Mouse (Mus musculus) CD4-positive, CD25-positive, alpha-beta regulatory T cell, adult 2 months (primary cell): ENCODE data around the gene Plekhm3.

Source experiments
- DNase-seq: peaks from one replicate; pipeline ENCODE4 v3.0.0-alpha.2; 2012; ENCODE audit warnings: low read depth, low spot score

Plekhm3 gene

DNA sequence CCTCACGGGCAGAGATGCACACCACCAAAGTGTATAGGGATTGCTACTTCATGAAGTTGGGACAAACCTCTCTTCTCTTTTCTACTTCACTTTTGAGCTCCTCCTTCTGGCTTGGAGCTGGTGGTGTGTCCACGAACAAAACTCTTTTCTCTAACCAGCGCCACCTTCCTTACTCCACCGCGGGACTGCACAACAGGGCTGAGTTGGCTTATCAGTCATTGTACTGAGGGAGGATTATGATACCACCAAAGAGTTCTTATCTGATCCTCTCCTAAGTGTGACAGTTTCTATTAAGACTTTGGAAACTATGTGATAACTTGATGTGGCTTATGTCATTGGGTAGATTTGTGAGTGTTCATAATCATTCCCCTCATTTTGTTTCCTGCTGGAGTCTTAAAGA is 129.2 kb downstream of the Plekhm3 start:
- DNase-seq = no peak

DNA sequence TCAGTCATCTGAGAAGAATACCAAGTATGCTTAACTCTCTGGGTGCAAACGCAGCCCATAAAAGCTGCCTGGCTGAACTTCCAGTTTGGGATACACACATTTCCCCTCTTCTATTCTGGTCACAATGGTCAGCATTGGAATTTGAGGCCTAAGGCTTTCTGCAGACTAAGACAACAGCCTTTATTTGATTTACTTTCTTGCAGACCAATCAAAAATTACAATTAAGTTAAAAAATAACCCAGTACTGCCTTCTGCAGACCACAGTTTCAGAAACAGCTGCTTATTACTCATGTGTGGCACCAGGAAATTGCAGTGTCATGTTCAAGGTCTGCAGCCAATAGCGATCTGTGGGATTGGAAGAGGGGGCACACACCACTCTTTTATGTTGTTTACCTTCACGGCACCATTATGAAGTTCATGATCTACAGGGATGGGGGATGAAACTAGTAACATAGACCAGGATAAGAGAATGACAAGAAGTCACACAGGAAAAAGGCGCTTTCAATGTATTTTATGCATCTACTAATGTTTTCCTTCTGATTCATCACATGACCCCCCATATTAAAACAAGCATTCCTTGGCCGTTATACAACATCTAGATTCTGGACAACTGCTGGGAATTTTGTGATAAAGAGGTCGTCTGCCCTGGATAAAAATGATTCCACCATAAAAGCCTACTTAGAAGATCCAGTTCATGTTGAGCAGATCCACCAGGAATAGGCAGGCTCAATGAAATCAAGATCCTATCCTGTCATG is 130.1 kb downstream of the Plekhm3 start:
- DNase-seq = no peak

DNA sequence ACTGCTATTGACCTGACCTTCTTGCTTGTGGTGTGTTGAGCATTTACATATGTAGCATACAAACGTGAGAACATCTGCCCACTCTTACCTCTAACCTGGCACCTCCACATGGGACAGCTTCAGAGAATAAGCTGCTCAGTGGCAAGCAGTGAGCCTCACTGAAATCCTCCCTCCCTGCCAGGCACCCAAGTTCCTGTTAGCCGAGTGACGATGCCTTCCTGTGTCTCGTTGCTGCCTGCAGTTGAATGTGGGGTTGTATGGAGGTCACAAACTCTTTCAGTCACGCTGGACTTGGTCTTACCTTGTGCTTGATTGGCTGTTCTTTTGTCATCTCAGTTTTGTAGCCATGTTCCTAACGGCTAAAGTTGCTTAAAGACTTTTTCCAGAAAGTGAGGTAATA is 133.1 kb downstream of the Plekhm3 start:
- peak; percentile 22 for DNase-seq

DNA sequence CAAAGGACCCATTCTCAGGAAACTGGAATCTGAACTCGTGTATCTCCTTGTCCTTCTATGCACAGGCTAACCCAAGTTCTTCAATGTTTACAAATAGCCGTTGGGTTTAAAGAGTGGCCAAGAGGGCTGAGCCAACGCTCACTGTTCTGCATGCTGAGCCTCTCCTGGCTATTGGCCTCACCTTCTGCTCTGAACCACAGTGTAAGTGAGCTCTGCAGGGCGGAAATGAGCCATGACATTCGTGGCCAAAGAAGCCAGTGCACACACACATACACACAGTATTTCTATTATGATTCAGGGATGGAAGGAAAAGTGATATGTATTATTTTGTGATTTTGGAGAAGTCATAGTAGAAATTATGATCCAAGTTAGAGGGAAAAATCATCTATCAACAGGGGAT is 138.9 kb downstream of the Plekhm3 start:
- no peak for DNase-seq

DNA sequence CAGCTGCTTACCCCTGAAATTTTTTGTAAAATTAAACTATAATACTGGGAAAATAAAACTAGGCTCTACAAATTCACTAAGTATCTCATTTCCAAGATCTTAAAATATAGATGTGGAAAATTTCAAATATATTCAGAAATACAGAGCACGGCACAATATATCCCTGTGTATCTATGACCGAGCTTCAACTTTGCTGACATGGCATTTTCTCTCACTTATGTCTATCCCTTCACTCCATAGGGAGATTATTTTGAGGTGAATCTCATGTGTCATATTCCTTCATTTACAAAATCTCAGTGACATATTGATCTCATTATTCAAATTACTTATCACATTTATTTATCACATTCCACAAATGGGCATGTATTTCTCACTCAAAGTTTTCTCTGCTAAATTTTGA is 143.4 kb downstream of the Plekhm3 start:
- no peak for DNase-seq

DNA sequence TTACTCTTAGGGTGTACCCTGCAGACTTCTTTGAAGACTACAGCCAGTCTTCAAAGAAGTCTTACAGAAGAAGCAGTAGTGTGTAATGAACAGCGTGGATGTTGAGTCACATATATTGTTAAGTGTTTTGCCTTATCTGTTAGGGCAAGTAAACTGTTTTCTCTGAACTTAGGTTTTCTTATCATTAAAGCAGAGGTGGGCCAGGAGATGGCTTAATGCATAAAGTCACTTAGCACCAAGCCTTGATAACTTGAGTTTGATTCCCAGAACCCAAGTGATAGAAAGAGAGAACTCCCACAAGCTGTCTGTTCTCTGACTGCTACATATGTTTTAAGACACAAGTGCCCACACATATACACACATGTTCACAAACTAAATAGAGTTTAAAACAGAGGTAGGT is 144.7 kb downstream of the Plekhm3 start:
- no peak for DNase-seq

DNA sequence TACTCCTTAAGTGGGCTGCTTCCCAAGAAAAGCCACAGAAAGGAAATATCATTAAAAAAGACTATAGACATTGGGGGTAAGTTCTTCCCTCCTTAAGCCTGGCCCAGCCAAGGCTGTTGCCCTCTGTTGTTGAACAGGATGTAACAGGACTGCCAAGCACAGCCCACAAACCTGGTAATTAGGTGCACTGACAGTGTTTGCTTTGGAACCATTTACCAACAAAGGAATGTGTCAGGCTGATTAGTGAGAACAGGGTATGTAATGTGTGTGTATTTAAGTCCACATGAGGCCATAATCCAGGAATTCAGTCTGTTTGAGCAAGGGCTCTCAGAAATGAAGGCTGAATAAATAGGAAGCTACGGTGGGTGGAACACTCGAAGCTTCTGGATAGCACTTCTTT is 147.5 kb downstream of the Plekhm3 start:
- no peak for DNase-seq

DNA sequence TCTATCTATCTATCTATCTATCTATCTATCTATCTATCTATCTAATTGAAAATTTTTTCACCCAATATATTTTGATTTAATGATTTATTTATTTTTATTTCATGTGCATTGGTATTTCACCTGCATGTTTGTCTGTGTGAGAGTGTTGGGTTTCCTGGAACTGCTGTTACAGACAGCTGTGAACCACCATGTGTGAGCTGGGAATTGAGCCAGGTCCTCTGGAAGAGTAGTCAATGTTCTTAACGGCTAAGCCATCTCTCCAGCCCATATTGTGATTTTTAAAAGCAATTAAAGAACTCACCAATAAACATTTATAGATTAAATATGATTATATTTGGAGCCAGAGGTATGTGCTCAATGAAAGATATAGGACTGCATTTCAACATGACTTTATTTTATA is 148.9 kb downstream of the Plekhm3 start:
- DNase-seq = no peak

DNA sequence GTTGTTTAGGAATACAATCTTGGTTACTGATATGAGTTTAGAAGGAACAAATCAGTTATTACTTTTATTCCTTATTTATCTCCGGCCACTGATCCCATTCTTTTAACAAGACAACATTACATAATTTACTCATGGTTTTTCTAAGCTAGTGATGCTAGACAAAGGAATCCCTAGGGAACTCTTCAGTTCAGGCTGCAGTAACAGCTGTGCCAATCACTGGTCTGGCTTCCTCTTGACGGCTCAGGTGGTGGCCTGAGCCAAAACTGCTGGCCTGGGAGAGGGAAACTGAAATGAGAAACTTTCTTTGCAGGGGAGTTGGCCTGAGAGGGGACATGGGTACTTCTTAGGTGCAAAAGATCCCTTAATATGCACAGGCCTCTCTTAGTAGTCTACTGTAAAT is 151.4 kb downstream of the Plekhm3 start:
- DNase-seq = no peak

DNA sequence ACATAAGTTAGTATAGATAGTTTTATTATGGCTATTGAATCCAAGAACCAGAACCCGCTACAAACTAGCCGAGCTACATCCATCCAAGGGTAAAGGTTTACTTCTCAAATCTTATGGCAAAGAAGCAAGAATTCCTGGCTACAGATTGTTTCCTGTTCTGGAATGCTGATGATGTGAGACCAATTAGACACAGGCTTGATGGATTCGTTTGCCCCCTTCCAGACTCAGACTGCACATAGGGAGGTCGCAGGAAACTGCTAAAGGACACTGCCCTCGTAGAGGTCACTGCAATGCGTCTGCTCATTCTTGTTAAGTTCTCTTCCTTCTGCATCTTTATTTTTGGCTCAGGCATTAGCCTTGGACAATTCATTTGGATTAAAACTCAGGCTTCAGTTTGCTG is 154.0 kb downstream of the Plekhm3 start:
- no peak for DNase-seq

DNA sequence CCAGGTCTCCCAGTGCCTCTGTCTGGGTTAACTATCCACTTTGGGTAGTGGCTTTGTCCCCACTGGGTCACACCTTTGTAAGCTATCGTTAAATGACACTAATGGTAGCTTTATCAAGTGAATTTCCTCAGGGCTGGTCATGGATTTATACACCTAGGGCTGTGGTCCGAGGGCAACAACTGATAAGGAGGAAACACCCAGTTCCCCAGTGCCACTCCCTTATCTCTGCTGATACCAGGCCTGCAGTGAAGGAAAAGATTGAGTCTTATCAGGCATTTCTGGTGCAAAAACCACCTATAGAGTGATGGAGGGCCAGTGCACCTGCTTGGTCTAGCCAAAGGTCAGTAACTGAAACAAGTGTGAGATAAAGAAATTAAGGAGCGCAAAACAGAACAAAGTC is 159.0 kb downstream of the Plekhm3 start:
- DNase-seq = no peak

DNA sequence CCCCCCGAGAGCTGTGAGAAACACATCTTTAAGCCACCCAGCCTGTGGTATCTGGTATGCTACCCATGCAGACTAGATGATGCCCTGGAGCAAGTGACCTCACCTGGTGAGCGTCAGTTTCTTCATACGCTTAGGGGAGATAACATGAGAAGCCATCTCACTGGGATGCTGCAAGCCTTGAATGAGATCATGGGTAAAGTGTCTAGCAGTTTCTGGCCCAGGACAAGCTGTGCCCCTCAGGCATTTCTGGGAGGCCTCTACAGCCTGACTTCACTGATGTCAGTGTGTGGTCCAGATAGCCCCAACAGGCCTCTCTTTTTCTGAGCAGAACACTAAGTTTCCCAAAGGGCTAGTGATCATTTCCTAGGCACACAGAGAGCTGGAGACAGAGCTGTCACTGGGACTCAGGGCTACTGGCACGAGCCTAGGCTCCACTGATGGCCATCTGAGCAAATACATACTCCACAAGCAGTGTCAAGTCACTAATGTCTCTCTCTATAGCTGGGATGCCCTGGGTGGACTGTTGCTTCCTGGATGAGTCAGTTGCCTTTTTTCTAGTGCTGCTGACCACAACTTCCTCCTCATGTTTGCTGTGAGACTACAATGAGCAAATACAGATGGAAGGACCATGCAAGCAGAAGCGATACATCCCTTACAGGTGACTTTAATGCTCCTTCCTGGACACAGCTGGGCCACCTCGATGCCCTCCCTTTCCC is 159.6 kb downstream of the Plekhm3 start:
- DNase-seq = peak; percentile 13

DNA sequence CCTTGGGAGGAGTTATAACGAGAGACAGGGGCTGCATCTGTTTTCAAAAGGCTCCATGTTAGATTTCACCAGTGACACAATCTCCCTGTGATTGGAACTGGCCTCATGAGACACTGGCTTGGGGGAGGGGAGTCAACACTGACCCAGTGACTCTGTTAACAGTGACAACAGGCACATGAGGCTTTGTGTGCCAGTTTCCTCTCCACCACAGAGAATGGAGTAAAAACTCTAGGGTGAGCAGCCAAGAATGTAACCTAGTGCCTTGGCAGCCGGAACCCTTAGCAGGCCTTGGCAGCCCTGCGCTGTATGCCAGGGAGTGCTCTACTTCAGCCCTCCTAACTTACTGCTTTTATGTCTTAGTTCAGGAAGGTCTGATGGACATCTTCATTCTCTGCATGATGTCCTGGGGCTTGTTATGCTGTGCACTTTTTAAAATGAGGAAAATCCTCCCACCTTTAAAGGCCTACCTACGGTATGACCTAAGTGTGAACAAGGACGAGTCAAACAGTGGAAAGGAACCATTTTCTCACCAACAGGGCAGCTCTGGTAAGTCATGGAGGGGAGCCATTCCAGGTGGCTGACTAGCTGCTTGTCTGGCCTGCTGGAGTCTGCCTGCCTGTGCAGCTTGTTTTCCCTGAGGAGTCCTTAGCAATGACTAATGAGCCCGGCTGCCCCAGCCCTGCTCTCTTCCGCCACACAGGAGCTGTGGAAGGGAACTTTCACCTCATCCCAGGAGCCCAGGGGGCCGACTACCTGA is 161.2 kb downstream of the Plekhm3 start:
- no peak for DNase-seq

DNA sequence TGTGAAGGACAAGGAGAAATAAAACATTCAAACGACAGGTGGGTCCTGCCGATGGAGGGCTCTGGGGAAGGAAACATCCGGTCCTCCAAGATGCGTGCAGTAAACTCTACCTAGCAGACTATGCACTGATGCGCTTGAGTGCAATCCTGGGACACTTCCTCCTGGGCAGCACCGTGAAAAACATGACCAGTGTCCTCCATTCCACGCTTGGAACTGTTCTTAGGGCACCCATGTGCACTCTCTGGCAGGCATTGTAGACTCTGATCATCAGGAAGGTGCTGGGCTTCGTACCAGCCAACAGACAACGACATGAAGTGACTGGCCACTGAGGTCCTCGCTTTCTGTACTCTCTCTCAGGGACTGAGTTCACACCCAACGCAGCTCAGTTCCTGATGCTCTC is 162.5 kb downstream of the Plekhm3 start:
- no peak for DNase-seq

DNA sequence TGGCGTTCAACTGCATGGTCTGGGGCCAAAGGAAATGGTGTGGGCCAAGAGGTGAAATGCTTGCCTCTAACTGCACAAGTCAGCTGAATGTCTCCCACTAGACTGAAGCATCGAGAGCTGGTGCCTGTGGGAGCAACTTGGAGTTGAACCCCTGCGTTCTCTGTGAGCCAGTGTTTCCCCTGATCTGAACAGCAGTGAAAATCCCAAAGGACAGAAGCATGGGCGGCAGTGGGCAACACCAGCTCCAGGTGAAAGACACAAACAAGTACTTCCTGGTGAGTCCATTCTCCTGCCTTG is 163.4 kb downstream of the Plekhm3 start:
- DNase-seq = no peak

DNA sequence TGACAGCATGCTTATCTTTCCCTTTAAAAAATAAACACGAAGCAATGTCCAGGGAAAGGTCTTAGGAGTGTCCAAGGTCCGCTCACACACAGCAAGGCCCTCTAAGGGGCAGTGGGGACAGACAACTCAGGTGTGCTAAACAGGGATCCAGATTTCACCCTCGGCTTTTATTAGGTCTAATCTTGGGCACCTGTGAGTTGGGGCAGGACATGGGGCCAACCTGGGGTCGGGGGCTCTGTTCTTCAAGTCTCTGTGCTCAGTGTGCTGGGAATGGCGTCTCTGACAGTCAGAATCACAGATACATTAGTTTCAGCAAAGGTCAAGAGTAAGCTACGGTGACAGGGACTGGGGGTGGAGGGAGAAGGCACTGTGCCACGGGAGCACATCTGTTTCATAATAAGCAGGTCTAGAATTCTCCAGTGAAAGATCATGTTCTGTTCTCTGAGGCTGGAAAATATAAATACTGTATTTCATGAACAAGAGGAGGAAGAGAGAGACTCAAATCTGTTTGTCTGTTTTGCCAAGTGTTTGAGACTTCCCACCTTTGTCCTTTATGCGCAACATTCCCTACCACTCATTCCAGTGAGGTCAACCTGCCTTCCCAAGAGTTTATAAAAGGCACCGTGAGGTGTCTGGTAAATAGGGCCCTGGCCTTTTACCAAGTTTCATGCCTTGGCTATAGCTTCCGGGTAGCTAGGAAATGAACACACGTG is 163.9 kb downstream of the Plekhm3 start:
- no peak for DNase-seq

DNA sequence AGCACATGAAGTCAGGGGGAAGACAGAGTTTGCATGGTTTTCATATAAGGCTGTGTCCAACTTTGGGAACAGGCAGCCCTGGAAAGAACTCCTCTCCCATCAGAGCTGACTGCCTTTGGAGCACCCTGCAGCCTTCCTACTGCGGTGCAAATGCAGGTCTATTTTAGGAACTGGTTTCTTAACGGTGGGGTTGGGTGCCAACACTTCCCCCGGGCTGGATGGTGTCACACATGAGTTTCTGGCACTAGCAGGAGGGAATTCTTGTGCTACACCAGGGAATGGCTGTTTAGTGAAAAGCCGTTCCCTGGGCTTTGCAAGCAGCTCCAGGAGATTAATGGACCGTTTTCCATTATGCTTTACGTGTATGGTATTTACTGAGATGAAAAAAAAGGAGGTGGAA is 164.8 kb downstream of the Plekhm3 start:
- DNase-seq = no peak

DNA sequence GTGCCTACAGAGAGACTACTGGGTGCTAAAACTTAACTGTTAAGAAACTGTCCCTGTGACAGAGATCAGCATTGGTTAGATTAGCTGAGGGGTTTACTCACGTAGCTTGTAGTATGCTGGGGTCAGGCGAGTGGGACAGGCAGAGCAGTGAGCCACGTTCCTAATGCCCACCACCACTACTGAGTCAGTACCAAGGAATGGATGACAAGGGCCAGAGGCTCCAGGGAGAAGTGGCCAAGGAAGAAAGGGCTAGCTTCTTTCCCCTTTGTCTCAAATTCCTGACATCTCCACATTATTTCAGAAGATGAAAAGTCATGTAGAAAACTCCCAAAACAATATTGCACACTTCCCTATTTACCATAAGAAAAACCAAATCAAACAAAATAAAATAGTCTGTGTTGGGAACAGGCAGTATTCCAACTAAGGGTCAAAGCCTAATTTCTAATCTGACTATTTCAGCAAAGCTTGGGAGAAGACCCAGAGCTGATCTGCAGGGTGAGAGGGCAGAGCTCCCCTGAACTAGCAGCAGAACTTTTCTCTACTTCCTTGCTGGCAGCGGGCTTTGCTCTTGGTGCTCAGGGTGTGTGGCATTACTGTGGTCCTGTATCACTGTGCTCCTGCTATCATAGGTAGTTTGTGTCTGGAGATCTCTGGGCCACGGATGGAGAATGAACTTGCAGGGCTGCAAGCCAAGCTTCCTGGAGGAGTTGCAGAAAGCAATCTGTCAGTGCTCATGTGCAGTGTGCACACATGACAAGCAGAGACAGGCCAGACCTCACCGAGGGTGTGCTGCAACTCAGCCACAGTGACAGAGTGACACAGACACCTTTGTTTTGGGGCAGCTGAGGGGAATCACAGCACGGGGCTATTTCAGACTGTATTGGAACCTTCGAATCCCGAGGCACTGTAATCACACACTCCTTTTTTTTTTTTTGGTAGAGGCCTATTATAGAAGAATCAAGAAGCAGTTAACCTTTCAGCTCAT is 165.5 kb downstream of the Plekhm3 start:
- DNase-seq = no peak

DNA sequence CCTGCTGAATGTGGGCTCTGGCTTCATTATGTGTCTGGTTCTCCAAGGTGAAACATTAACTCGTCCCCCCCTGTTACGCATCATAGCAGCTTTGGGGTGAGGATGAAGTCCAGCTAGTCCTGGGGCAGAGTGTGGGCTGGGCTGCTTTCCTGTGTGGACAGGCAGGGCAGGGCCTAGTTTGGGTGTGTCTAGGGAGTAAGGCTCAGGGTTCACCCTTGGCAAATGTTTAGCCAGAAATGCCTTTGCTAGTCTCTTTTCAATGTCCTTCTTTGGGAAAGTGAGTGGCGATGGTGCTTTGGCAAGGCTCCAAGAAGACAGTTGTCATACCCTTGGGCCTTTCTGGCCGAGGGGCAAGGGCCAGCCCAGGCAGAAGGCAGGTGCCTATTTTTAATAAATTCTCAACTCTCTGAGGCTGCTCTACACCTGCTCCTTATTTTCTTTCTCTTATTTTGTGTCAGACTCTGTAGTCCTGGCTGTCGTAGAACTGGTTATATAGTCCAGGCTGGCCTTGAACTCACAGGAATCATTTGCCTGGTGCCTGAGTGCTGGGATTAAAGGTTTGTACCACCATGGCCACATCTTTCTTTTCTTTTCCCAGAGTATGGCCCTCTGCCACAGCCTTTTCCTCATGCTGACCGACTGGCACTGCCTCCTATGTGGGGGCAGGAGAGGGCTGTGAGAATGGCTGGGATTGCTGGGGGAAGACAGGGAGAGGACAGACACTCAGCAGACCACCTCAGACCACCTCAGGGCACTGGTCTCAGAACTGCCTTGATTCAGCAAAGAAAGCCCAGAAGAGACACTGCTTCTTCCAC is 168.7 kb downstream of the Plekhm3 start:
- no peak for DNase-seq

DNA sequence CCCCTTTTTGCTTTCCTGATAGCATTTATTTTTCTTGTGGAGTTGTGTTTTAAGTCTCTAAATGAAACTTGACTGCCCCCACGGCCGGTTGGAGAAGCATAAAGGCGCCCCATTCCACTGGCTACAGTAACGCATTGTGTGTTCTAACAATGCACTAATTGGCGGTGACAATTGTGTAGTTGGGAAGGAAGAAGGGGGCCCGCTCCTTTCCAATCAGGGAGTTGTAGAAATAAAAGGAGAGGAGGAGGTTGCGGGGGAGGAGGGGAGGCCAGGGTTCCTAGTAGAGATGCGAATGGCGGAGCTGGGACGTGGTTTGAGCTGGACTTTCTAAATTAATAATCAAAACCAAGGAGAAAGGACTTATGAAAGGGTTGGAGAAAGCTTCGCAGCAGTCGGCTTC is 176.8 kb downstream of the Plekhm3 start:
- no peak for DNase-seq
